Mouse (Mus musculus) skeletal muscle tissue, adult 2 months (tissue): ENCODE results near the gene Ttc13.

ENCODE experiments used
- DNase-seq: peaks from one replicate; pipeline ENCODE4 v3.0.0-alpha.2; 2012; ENCODE audit warnings: low read depth, low spot score

Ttc13 gene

DNA sequence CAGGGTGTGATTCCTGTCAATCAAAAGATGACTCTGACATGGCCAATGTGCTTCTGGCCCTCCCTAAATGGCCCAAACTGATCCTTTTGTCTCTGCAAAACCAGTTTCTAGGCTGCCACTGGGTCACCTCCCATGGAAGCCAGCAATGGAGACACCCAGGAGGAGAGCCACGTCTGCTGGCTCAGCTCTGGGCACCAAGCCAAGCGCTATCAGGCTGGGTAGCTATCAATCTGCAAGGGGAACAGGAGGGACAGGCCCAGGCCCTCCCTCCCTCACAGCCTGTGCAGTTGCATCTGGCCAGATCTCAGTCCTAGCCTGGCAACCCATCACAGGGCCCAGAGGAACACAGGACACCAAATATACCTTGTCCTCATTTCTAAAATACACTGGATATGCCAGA, 63.4 kb downstream of the Ttc13 start:
- peak; percentile 45 for DNase-seq

DNA sequence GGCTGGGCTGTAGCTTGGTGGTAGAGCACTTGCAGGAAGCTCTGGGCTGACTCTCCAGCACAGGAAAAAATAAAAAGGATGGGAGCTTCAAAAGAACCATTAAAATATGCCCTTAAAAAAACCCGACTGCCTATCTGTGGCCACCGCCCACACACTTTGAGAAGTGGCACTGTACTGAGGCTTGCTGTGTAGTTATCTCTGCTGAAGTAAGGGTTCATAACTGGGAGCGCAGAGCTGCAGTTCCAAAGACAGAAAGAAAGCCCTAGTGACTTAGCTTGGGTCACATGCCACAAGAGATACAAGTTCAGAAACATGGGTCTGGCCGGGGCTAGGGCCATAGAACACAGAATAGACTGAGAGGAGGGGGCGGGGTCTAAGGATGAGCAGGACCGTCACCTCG, 63.8 kb downstream of the Ttc13 start:
- DNase-seq: no peak

DNA sequence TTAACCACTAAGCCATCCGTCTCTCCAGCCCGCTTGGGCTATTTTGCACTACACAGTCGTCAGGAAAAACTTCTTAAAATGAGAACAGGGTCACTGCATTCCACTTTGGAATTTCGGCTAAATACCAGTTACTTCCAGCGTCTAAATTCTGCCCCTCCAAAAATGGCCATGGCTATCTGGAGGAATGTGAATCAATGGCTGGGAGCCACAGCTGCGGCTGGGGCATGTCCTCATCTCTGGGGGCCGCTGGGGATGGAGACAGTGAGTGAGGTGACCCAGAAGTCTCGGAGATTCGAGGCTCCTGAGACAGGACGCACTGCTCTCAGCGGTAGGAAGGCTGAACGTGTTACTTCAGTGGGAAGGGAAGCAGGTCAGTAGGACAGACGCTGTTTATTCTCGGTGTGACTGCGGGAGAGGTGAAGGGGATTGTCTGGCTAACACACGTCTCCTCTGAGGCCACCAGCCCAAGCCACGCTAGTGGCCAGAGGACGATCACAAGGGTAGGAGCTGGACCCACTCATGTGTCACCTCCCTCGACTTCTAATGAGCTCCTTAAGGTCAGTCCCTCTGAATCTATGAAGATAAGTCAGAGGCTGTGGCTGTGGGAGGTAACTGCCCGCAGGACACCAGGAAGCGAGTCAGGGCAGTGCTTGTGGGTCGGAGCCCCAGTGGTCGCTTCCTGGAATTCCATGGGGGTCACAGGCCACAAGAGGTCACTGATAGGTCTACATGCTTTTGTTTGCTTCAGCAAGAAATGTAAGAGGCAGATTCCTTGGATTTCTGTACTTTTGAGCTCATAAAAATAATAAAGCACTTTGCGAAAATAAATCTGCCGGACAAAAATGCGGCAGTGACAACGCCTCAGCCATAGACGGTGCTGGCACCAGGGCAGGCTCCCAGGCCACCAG, 68.0 kb downstream of the Ttc13 start:
- DNase-seq: no peak

DNA sequence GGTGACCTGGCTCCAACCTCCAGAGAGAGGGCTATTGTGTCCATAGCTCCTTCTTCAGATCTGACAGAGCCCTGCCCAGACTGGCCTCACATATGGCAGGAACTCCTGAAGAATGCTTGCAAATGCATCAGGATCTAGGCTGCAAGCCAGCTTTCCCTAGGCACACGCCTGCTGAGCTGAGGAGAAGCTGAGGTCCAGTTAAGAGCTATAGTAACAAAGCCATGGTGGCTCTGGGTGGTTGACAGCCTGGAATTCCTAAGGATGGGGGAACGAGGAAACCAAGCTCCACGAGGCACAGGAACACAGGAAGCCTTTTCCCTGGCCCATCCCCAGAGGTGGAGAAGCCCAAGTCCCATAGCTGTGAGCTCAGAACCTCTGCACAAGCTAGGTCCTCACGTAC, 69.2 kb downstream of the Ttc13 start:
- DNase-seq: no peak

DNA sequence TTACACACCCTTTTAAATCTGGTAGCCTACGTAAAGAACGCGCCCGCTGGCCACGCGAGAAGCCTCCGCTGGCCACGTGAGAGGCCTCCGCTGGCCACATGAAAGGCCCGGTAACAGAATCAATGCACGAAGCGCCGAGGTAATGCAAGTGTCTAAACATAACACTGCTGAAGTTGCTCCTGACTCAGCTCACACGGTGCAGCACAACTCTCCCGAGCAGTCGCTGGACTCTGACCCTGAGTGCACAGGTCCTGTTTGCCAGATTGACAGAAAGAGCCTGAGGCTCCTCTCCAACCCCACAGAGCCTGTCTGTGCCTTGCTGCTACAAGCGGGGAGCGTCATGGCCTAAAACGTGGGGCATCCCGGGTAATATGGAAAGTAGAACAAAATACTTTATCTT, 70.0 kb downstream of the Ttc13 start:
- DNase-seq: no peak

DNA sequence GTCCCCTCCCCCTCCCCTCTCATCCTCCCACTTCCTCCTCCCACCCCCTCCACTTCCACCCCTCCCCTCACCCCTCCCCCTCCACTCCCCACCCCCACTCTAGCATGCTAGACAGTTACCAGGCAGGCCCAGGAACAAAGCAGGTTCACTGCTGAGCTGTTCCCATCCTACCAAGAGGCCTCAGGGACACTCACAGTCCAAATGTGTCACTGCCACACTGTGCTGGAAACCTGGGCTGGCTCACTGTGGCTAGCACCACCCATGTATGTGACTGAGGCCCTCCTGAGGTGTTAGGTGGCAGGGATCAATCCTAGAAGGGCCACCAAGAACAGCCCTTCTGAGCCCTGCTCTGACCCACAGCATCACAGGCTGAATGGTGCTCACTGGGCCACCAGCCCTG, 73.5 kb downstream of the Ttc13 start:
- no peak for DNase-seq

DNA sequence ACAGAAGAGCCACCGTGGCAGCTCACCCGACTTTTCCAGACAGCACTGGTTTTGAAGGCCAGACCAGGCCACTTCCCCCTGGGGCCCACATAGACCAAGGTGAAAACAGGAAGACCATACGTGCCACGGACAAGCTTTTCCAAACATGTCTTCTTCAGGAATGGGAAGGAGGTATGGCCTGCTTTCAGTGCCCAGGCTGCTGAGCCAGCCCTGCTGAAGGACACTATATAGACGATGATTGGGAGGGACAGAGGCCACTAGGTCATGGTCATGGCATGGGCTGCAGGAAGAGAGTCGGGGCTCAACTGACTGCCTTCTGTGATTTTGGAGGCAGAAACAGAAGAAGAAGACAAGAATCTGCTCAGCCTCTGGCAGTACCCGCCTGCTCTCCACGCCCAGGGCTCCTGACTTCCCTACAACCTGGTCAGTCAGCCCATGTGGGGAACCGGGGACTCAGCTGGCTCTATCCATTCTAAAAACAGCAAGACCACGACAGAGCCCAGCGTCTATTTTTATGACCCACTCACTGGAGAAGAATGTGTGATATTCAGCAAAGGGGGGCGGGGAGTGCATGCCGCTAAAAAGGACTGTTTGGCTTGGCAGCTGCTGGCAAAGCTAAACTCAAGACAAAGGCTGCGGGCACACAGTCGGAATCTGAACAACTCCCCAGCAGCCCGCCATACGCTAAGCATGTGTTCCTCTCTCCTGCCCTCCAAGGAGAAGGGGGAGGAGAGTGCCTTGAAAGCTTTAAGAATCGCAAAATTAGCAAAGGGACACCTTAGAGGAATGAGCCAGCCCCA, 78.0 kb downstream of the Ttc13 start:
- DNase-seq: peak; percentile 40

DNA sequence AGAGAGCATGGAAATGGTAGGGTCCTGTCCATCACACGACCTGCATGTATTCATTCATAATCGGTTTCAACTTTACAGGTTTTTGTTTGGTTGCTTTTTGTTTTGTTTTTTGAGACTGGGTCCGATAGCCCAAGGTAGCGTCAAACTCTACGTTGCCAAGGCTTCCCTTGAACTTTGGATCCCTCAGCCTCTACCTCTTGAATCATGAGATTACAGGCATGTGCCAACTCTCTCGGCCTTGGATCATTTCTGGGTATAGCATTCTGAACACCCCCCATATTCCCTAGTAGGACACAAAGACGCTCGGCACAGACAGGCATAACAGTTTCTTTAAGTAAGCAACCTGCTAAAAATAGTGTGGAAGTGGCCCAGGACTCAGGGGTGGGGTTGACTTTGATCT, 80.2 kb downstream of the Ttc13 start:
- DNase-seq: no peak

DNA sequence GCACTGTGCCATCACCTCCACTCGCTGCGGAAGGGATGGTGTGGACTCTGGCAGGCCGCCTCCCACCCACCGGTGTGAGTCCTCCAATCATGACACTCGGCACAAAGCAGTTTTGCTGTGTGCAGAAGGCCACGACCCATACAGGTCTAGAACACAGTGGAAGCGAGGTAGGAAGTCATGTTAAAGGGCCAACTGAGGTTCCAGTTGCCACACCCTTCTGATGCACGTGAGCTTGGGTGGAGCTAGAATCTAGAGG, 86.6 kb downstream of the Ttc13 start:
- DNase-seq: no peak

DNA sequence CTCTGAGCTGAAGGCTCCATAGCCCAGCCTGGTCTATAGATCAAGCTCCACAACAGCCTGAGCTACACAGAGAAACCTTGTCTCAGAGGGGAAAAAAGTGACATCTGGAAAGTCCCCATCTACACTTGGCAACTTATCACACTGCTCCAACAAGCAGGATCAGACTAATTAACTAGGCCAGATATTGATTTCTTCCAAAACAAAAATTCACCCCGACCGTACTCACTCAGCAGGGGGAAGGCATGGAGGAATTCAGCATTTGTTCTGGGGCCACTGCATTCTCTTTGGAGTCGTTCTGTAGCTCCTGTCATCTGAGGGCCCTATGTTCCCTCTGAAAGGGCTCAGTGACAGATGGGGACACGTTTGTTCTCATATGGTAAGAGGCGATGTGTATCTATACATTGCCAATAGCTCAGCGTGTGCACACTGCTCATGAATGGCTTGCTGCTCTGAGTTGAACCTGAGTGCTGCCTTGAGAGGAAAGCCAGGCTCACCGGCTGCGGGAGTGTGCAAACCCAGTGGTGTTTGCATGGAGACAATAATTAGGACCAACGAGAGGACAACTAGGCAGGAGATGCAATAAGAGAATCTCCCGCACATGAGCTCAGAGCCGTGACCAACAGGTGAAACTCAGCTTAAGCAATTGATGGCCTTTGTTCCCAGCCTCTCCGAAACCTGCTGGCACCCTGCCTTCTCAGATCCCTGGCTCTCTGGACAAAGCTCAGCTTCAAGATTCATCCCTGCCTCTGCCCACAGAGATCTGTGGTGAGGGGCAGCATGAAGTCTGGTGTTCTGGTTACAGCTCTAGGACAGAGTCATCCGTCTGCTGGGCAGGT, 87.2 kb downstream of the Ttc13 start:
- no peak for DNase-seq

DNA sequence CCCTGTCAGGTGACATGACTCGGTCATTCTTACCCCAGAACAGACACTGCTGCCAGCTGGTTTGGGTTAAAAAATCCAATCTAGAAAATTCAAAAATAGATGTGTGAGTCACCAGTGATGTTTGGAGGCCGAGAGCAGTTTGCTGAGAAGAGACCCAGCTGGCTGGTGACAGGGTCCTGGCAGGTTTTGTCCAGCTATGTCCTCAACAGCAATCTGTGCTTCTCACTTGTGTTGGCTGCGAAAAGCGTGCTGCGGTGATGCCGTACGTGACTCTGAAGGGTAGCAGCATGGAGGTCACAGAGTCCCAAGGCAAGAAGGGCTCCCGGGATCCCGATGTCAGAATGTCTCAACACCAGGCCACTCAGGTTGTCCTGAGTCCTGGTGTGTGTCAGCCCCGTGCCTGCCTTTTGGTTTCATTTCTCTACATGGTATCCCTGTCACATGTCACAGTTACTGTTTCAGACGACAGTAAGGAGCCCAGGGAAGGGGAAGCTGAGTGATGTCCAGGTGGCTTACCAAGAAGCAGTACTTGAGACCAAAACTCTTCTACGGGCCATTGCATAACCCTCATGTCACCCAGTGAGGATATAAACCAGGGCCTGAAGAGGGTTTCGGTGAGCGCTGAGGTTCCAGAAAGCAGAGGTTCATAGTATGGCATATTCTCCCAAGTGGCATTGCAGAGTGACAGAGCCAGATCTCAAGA, 88.6 kb downstream of the Ttc13 start:
- peak; percentile 46 for DNase-seq

DNA sequence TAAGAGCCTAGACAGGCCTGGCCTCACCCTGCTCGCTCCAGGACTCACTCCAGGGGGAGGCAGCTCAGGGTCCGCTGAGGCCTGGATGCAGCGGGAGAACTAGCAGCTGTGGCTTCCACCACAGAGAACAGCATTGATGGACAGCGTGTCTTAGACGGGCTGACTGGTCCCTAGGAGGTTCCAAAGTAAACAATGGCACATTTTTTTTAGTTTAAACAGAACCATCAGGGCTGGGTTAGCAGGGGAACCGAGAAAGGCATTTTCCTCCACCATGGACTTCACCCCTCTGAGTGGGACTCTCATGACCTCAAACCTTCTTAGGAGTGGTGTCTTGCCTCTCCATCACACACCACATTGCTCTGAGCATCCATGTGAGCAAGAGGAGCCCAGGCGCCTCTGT, 89.8 kb downstream of the Ttc13 start:
- DNase-seq: no peak

DNA sequence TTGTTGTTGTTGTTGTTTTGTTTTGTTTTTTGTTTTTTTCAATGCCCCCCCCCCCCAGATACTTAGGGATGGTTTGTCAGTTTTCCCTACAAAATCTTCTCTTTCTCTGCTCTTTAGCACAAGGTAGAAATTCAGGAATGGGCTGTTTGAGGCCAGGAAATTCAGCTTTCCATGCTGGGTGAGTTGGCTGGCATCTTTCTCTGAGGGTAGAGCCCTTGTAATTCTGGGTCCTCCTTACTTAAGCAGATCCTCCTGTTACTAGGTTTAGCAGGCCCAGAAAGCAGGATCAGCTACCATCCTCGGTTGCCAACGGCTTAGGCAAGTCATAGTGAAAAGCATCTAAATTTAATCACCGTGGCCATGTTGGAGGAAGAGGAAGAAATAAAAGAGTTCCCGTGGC, 90.9 kb downstream of the Ttc13 start:
- DNase-seq: no peak

DNA sequence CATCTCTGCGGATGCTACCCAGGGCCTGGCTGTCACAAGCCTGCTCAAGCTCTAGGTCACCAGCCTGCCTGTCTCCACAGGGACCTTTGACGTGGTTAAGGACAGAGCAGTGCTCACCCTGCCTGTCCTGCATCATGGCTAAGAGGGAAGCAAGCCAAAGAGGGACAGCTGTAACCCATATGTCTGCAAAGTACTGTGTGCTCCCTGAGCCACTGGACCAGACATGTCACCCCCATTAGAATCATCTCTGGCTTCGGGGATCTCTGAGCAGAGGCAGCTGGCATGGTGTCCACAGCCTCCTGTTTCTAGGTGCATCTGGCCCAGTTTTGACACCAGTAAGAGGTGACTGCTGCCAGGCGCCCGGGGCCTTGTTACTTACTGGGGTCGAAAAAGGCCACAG, 91.3 kb downstream of the Ttc13 start:
- DNase-seq: no peak

DNA sequence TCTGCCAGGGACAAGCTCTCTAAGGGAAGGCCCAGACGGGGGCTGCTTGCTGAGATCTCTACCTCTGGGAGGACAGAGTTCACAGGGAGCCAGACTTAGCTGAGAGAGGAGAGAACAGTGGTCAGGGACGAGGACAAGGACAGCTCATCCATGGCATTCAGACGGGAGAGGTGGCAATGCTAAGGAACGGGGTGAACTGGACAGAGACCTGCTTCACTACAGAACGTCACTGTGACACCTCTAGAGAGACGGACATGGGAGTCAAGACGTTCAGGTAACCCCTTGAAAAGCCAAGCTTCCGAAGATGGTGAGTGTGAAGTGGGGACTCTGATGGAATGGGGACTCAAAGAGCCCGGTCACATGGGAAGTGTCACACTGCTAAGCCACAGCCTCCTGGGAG, 95.5 kb downstream of the Ttc13 start:
- DNase-seq: no peak
